Mouse (Mus musculus) left cerebral cortex, adult 9 months (tissue): ENCODE measurements around the gene Strn.
"Not testable (repeated sequence)": the region's sequence is repeated elsewhere in the genome, so short reads cannot be mapped to it uniquely, and the experiment has no call there.

ENCODE experiments used
- DNase-seq, 2 experiments: peaks; one replicate each; pipeline ENCODE4 v3.0.0; 2022; ENCODE audit warnings: low spot score in 2 of 2

Strn gene

GRCm38 (mm10) chr17:78710258-78710657, 26.7 kb downstream of the Strn start:
- no peak for DNase-seq

GRCm38 (mm10) chr17:78708422-78708821, 28.6 kb downstream of the Strn start:
- DNase-seq = no peak

GRCm38 (mm10) chr17:78702988-78703387, 34.0 kb downstream of the Strn start:
- no peak for DNase-seq

- no peak for DNase-seq
Observed at GRCm38 (mm10) chr17:78698965-78699364, 38.0 kb downstream of the Strn start.

GRCm38 (mm10) chr17:78697462-78697861, 39.5 kb downstream of the Strn start:
- DNase-seq = no peak

GRCm38 (mm10) chr17:78696922-78697321, 40.1 kb downstream of the Strn start:
- DNase-seq = no peak

- DNase-seq = not testable (repeated sequence)
Observed at GRCm38 (mm10) chr17:78689231-78689630, 47.8 kb downstream of the Strn start.

GRCm38 (mm10) chr17:78687971-78688370, 49.0 kb downstream of the Strn start:
- no peak for DNase-seq

- DNase-seq = no peak
Observed at GRCm38 (mm10) chr17:78685004-78685403, 52.0 kb downstream of the Strn start.

GRCm38 (mm10) chr17:78682351-78682750, 54.6 kb downstream of the Strn start:
- DNase-seq = no peak

- no peak for DNase-seq
Observed at GRCm38 (mm10) chr17:78679503-78679902, 57.5 kb downstream of the Strn start.

GRCm38 (mm10) chr17:78676813-78677212, 60.2 kb downstream of the Strn start:
- DNase-seq = peak; percentile 27 to 61

GRCm38 (mm10) chr17:78664962-78665545, 71.9 kb downstream of the Strn start:
- DNase-seq = no peak

GRCm38 (mm10) chr17:78654841-78655240, 82.2 kb downstream of the Strn start:
- DNase-seq = no peak

GRCm38 (mm10) chr17:78643853-78644475, 93.0 kb downstream of the Strn start:
- no peak for DNase-seq

GRCm38 (mm10) chr17:78642259-78642658, 94.7 kb downstream of the Strn start:
- no peak for DNase-seq

- no peak for DNase-seq
Observed at GRCm38 (mm10) chr17:78640387-78640786, 96.6 kb downstream of the Strn start.

- DNase-seq = no peak
Observed at GRCm38 (mm10) chr17:78639099-78639498, 97.9 kb downstream of the Strn start.

- no peak for DNase-seq
Observed at GRCm38 (mm10) chr17:78637140-78637539, 99.9 kb downstream of the Strn start.

GRCm38 (mm10) chr17:78635616-78636015, 101.4 kb downstream of the Strn start:
- no peak for DNase-seq

- DNase-seq = no peak
Observed at GRCm38 (mm10) chr17:78624941-78625340, 112.1 kb downstream of the Strn start.

- no peak for DNase-seq
Observed at GRCm38 (mm10) chr17:78621863-78622262, 115.1 kb downstream of the Strn start.

- no peak for DNase-seq
Observed at GRCm38 (mm10) chr17:78620740-78621139, 116.3 kb downstream of the Strn start.

GRCm38 (mm10) chr17:78619981-78620380, 117.0 kb downstream of the Strn start:
- no peak for DNase-seq
